Mouse (Mus musculus): ENCODE measurements at regions not wholly inside any gene's neighbourhood (a gene's known extent, or its start where the extent isn't known, plus 50 kb on each side); places are given as distances from the start of the nearest gene placed in this dataset.

GRCm38 (mm10) chr1:130282153-130282552, 140.7 kb downstream of the Cd55b start:
- DNase-seq (ENCODE audit: low spot score), result no peak
- Histone ChIP-seq H3K4me1 (replicated peaks; ENCODE audit: control insufficient read depth, insufficient read depth, low read length) (no peaks in the 10 kb centered on the region), H3K36me3 (ENCODE audit: control insufficient read depth, insufficient read depth, low read length) (no peaks in the 10 kb centered on the region), H3K4me2 (ENCODE audit: low read depth, low read length, severe bottlenecking) (no peak overlapping the region), H3K27ac (ENCODE audit: low read depth, low read length) (no peak overlapping the region), H3K27me3 (ENCODE audit: control insufficient read depth, insufficient read depth, low read length) (no peaks in the 10 kb centered on the region), H3K9me3 (ENCODE audit: control insufficient read depth, low read length) (no peaks in the 10 kb centered on the region), H3K9ac (ENCODE audit: low read length) (no peak overlapping the region), H3K4me3 (ENCODE audit: low read depth, low read length) (no peak overlapping the region)
- 82% methylated on average over 3 of the region's 3 CpGs for WGBS
- no peak for ATAC-seq (replicated peaks; ENCODE audit: low FRiP score)

- no peak overlapping the region for H3K4me3 ChIP-seq (ENCODE audit: low read depth, low read length)
- no peaks in the 10 kb centered on the region for H3K36me3 ChIP-seq (ENCODE audit: control insufficient read depth, insufficient read depth, low read length)
- H3K27ac ChIP-seq (ENCODE audit: low read depth, low read length), result no peak overlapping the region
- H3K9me3 ChIP-seq (ENCODE audit: control insufficient read depth, low read length), result no peaks in the 10 kb centered on the region
- DNase-seq (ENCODE audit: low spot score) (no peak), ATAC-seq (replicated peaks; ENCODE audit: low FRiP score) (no peak)
- no peak overlapping the region for H3K4me2 ChIP-seq (ENCODE audit: low read depth, low read length, severe bottlenecking)
- no peak overlapping the region for H3K9ac ChIP-seq (ENCODE audit: low read length)
- H3K27me3 ChIP-seq (ENCODE audit: control insufficient read depth, insufficient read depth, low read length), result no peaks in the 10 kb centered on the region
- no peaks in the 10 kb centered on the region for H3K4me1 ChIP-seq (replicated peaks; ENCODE audit: control insufficient read depth, insufficient read depth, low read length)
Measured at GRCm38 (mm10) chr1:130279180-130279579, 143.6 kb downstream of the Cd55b start.

GRCm38 (mm10) chr1:130278000-130278536, 144.7 kb downstream of the Cd55b start:
- Histone ChIP-seq H3K4me1 (replicated peaks; ENCODE audit: control insufficient read depth, insufficient read depth, low read length) (no peaks in the 10 kb centered on the region), H3K27ac (ENCODE audit: low read depth, low read length) (no peak overlapping the region), H3K9me3 (ENCODE audit: control insufficient read depth, low read length) (no peaks in the 10 kb centered on the region), H3K9ac (ENCODE audit: low read length) (no peak overlapping the region), H3K36me3 (ENCODE audit: control insufficient read depth, insufficient read depth, low read length) (no peaks in the 10 kb centered on the region), H3K27me3 (ENCODE audit: control insufficient read depth, insufficient read depth, low read length) (no peaks in the 10 kb centered on the region), H3K4me2 (ENCODE audit: low read depth, low read length, severe bottlenecking) (no peak overlapping the region), H3K4me3 (ENCODE audit: low read depth, low read length) (no peak overlapping the region)
- ATAC-seq (replicated peaks; ENCODE audit: low FRiP score) (no peak), DNase-seq (ENCODE audit: low spot score) (no peak)

DNA sequence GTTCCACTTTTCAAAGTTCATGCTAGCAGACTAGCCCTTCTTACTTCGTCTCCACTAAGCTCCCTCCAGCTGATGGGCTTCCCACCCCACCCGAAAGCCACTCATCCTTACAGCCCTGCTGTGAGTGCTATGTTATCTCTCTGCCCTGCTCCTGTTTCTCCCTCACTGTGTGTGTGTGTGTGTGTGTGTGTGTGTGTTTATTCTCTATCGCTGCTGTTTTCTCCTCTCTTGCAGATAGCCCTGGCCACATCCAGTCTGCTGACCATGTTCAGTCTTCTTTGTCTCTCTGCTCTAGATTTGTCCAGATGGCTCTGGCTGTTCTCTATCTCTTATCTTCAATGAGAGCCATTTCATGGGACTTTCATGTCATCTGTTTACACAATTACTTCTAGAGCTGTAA, 145.9 kb downstream of the Cd55b start:
- Histone ChIP-seq H3K9me3 (ENCODE audit: control insufficient read depth, low read length) (no peaks in the 10 kb centered on the region), H3K4me1 (replicated peaks; ENCODE audit: control insufficient read depth, insufficient read depth, low read length) (no peaks in the 10 kb centered on the region), H3K9ac (ENCODE audit: low read length) (no peak overlapping the region), H3K4me3 (ENCODE audit: low read depth, low read length) (no peak overlapping the region), H3K27ac (ENCODE audit: low read depth, low read length) (no peak overlapping the region), H3K4me2 (ENCODE audit: low read depth, low read length, severe bottlenecking) (no peak overlapping the region), H3K27me3 (ENCODE audit: control insufficient read depth, insufficient read depth, low read length) (no peaks in the 10 kb centered on the region), H3K36me3 (ENCODE audit: control insufficient read depth, insufficient read depth, low read length) (no peaks in the 10 kb centered on the region)
- no peak for ATAC-seq (replicated peaks; ENCODE audit: low FRiP score)
- no peak for DNase-seq (ENCODE audit: low spot score)
- WGBS, result 83% methylated on average over 3 of the region's 3 CpGs

GRCm38 (mm10) chr1:130276005-130276404, 146.8 kb downstream of the Cd55b start:
- WGBS, result 83% methylated on average over 2 of the region's 2 CpGs
- Histone ChIP-seq H3K27ac (ENCODE audit: low read depth, low read length) (no peak overlapping the region), H3K9me3 (ENCODE audit: control insufficient read depth, low read length) (no peaks in the 10 kb centered on the region), H3K4me3 (ENCODE audit: low read depth, low read length) (no peak overlapping the region), H3K27me3 (ENCODE audit: control insufficient read depth, insufficient read depth, low read length) (no peaks in the 10 kb centered on the region), H3K36me3 (ENCODE audit: control insufficient read depth, insufficient read depth, low read length) (no peaks in the 10 kb centered on the region), H3K9ac (ENCODE audit: low read length) (no peak overlapping the region), H3K4me2 (ENCODE audit: low read depth, low read length, severe bottlenecking) (no peak overlapping the region), H3K4me1 (replicated peaks; ENCODE audit: control insufficient read depth, insufficient read depth, low read length) (no peaks in the 10 kb centered on the region)
- ATAC-seq (replicated peaks; ENCODE audit: low FRiP score) (no peak), DNase-seq (ENCODE audit: low spot score) (no peak)

GRCm38 (mm10) chr1:130274470-130274869, 148.3 kb downstream of the Cd55b start:
- Histone ChIP-seq H3K36me3 (ENCODE audit: control insufficient read depth, insufficient read depth, low read length) (no peaks in the 10 kb centered on the region), H3K4me3 (ENCODE audit: low read depth, low read length) (no peak overlapping the region), H3K27ac (ENCODE audit: low read depth, low read length) (no peak overlapping the region), H3K4me1 (replicated peaks; ENCODE audit: control insufficient read depth, insufficient read depth, low read length) (no peaks in the 10 kb centered on the region), H3K4me2 (ENCODE audit: low read depth, low read length, severe bottlenecking) (no peak overlapping the region), H3K9ac (ENCODE audit: low read length) (no peak overlapping the region), H3K27me3 (ENCODE audit: control insufficient read depth, insufficient read depth, low read length) (no peaks in the 10 kb centered on the region), H3K9me3 (ENCODE audit: control insufficient read depth, low read length) (no peaks in the 10 kb centered on the region)
- ATAC-seq (replicated peaks; ENCODE audit: low FRiP score), result no peak
- no peak for DNase-seq (ENCODE audit: low spot score)
- WGBS, result 63% methylated on average over 4 of the region's 4 CpGs

DNA sequence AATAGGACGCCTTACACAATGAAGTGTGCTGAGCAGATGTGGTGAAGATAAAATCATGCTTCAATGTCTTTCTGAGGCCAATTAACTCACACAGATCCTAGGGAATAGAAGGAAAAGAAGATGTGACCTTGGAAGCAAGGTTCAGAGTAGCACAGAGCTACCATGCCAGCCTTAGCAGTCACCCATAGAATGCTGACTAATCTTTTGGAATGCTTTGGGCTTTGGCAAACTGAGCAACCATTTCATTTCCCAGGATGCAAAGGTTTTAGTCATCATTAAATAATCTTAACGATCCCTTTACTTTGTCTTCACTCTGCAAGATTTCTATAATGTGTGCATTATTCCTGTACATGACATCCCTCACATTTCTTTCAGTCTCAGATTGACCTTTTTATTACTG, 152.4 kb downstream of the Cd55b start:
- H3K36me3 ChIP-seq (ENCODE audit: control insufficient read depth, insufficient read depth, low read length), result no peaks in the 10 kb centered on the region
- no peaks in the 10 kb centered on the region for H3K4me1 ChIP-seq (replicated peaks; ENCODE audit: control insufficient read depth, insufficient read depth, low read length)
- no peak for ATAC-seq (replicated peaks; ENCODE audit: low FRiP score)
- no peak for DNase-seq (ENCODE audit: low spot score)
- no peak overlapping the region for H3K4me2 ChIP-seq (ENCODE audit: low read depth, low read length, severe bottlenecking)
- no peak overlapping the region for H3K9ac ChIP-seq (ENCODE audit: low read length)
- no peaks in the 10 kb centered on the region for H3K9me3 ChIP-seq (ENCODE audit: control insufficient read depth, low read length)
- WGBS, result 76% methylated on average over 2 of the region's 2 CpGs
- H3K27ac ChIP-seq (ENCODE audit: low read depth, low read length), result no peak overlapping the region
- no peak overlapping the region for H3K4me3 ChIP-seq (ENCODE audit: low read depth, low read length)
- H3K27me3 ChIP-seq (ENCODE audit: control insufficient read depth, insufficient read depth, low read length), result no peaks in the 10 kb centered on the region
